Mouse (Mus musculus) heart, postnatal 0 days (tissue): ENCODE data around the gene Slc25a10. TPM values are rescaled to one million over a fixed set of nuclear protein-coding genes. Genes with fewer than 3 reads are reported as not detected.
A peak's percentile ranks its signal among the peaks of the same experiment; 100 is the strongest.

ENCODE experiments used
- ATAC-seq: fragments of 200-750 bp; cut with Nextera tagmentation; 2 replicates; pipeline ENCODE4 v1.8.0; 2017; ENCODE audit warnings: low read depth, moderate number of reproducible peaks, moderate library complexity; ENCODE audit not compliant: insufficient read depth
- DNase-seq: peaks from one replicate; pipeline ENCODE4 v3.0.0-alpha.2; 2016; ENCODE audit warnings: low spot score
- H3K27ac ChIP-seq: fragments of 300-500 bp; sonication (generic); 2 replicates; pipeline ENCODE4 v1.5.1; 2014; ENCODE audit warnings: low read depth, mild to moderate bottlenecking
- H3K27me3 ChIP-seq: fragments of 300-500 bp; sonication (generic); 2 replicates; pipeline ENCODE4 v1.6.1; 2014; ENCODE audit warnings: low read length, mixed read lengths; ENCODE audit not compliant: control insufficient read depth, insufficient read depth
- H3K36me3 ChIP-seq: fragments of 300-500 bp; sonication (generic); replicated peaks from 2 replicates; pipeline ENCODE4 v1.6.1; 2014; ENCODE audit warnings: low read length, mixed read lengths; ENCODE audit not compliant: control insufficient read depth, insufficient read depth
- H3K4me1 ChIP-seq: fragments of 300-500 bp; sonication (generic); 2 replicates; pipeline ENCODE4 v1.6.1; 2014; ENCODE audit warnings: antibody characterized with exemption; ENCODE audit not compliant: control insufficient read depth, insufficient read depth
- H3K4me2 ChIP-seq: fragments of 300-500 bp; sonication (generic); 2 replicates; pipeline ENCODE4 v1.6.1; 2014; ENCODE audit warnings: low read depth, mild to moderate bottlenecking, low read length, moderate library complexity
- H3K4me3 ChIP-seq: fragments of 300-500 bp; sonication (generic); 2 replicates; pipeline ENCODE4 v1.5.1; 2014; ENCODE audit warnings: low read depth, low read length
- H3K9ac ChIP-seq: fragments of 300-500 bp; sonication (generic); replicated peaks from 2 replicates; pipeline ENCODE4 v1.6.1; 2014; ENCODE audit warnings: low read depth, low read length, mixed read lengths
- H3K9me3 ChIP-seq: fragments of 300-500 bp; sonication (generic); replicated peaks from 2 replicates; pipeline ENCODE4 v1.6.1; 2016; ENCODE audit warnings: low read length; ENCODE audit not compliant: control insufficient read depth
- CTCF ChIP-seq: IDR thresholded peaks from 2 replicates; pipeline ENCODE4 v1.5.1; 2016; ENCODE audit warnings: antibody characterized with exemption, control low read depth, low read depth
- EP300 ChIP-seq: IDR thresholded peaks from 2 replicates; pipeline ENCODE4 v1.6.1; 2016; ENCODE audit warnings: antibody characterized with exemption, low read depth
- whole genome bisulfite sequencing: fragments of 180-500 bp; shearing (Covaris S2); extraction: QIAGEN DNeasy Blood & Tissue Kit; methylation state at CpG from one replicate; pipeline ENCODE4 v1.1.7; 2014; 5-methylcytosine and 5-hydroxymethylcytosine counted together
- polyA plus RNA-seq: library from polyadenylated mRNA; unstranded; fragments of >200 nt; fragmentation: Nextera tagmentation; extraction: Ambion mirVana; gene quantifications from 2 replicates; pipeline ENCODE4 v1.2.1, GENCODE M21; 2015
- total RNA-seq: library from RNA; depleted of rRNA; stranded (reverse); fragments of >200 nt; gene quantifications from 2 replicates; pipeline ENCODE4 v1.2.3, GENCODE M21; 2014; ENCODE audit warnings: low replicate concordance

Slc25a10 gene
- total and polyA plus RNA-seq, 2 experiments from 2014 or later = 33.8 to 74.3 TPM

- DNase-seq = peak; percentile 98
- peak; percentile 100 for ATAC-seq
- no peaks in the 10 kb centered on the region for H3K27me3 ChIP-seq
- peak within 1 kb of the TSS; percentile 78 for H3K9ac ChIP-seq
- H3K4me3 ChIP-seq = peak within 1 kb of the TSS; percentile 89
- WGBS = under 1% methylated on average over 53 of the region's 54 CpGs
- H3K36me3 ChIP-seq = peaks cover 48% of the 10 kb centered on the region
- H3K9me3 ChIP-seq = no peaks in the 10 kb centered on the region
- peaks cover 16% of the 10 kb centered on the region for H3K4me1 ChIP-seq
- peak within 1 kb of the TSS; percentile 94 for H3K4me2 ChIP-seq
- no peak for TF ChIP-seq EP300
- TF ChIP-seq CTCF = no peak
- H3K27ac ChIP-seq = peak within 1 kb of the TSS; percentile 46
Measured at GRCm38 (mm10) chr11:120467051-120467735, 24.4 kb upstream of the Slc25a10 start, which contains the start of gene Arl16. Gene Arl16, minus strand, starts transcription at chr11:120467607.

- DNase-seq (no peak), ATAC-seq (no peak)
- peak overlapping the region; percentile 89 for H3K4me3 ChIP-seq
- H3K4me1 ChIP-seq = peaks cover 16% of the 10 kb centered on the region
- H3K27me3 ChIP-seq = no peaks in the 10 kb centered on the region
- TF ChIP-seq EP300 = no peak
- TF ChIP-seq CTCF = no peak
- peak overlapping the region; percentile 46 for H3K27ac ChIP-seq
- H3K4me2 ChIP-seq = peak overlapping the region; percentile 94
- H3K9me3 ChIP-seq = no peaks in the 10 kb centered on the region
- under 1% methylated on average over 33 of the region's 33 CpGs for WGBS
- H3K36me3 ChIP-seq = peaks cover 48% of the 10 kb centered on the region
- peak overlapping the region; percentile 78 for H3K9ac ChIP-seq
Measured at GRCm38 (mm10) chr11:120467736-120468092, 23.9 kb upstream of the Slc25a10 start.

- DNase-seq = no peak
- Histone ChIP-seq H3K9me3 (no peaks in the 10 kb centered on the region), H3K36me3 (peaks cover 76% of the 10 kb centered on the region), H3K4me3 (no peak overlapping the region), H3K4me2 (no peak overlapping the region), H3K27ac (no peak overlapping the region), H3K4me1 (peaks cover 10% of the 10 kb centered on the region), H3K27me3 (no peaks in the 10 kb centered on the region), H3K9ac (no peak overlapping the region)
- ATAC-seq = no peak
- TF ChIP-seq EP300 = no peak
- TF ChIP-seq CTCF = no peak
- WGBS = 96% methylated on average over 6 of the region's 6 CpGs
Measured at GRCm38 (mm10) chr11:120472052-120472451, 19.6 kb upstream of the Slc25a10 start.

GRCm38 (mm10) chr11:120483448-120483934, 8.1 kb upstream of the Slc25a10 start:
- peaks cover 12% of the 10 kb centered on the region for H3K4me1 ChIP-seq
- no peak overlapping the region for H3K9ac ChIP-seq
- H3K4me2 ChIP-seq = no peak overlapping the region; the same call in 1 of the 2 replicates
- H3K27me3 ChIP-seq = no peaks in the 10 kb centered on the region
- ATAC-seq (no peak), DNase-seq (no peak)
- TF ChIP-seq CTCF (no peak), EP300 (no peak)
- H3K9me3 ChIP-seq = no peaks in the 10 kb centered on the region
- 73% methylated on average over 7 of the region's 7 CpGs for WGBS
- peaks cover 72% of the 10 kb centered on the region for H3K36me3 ChIP-seq
- H3K4me3 ChIP-seq = no peak overlapping the region
- peak overlapping the region; percentile 69; the same call in 1 of the 2 replicates for H3K27ac ChIP-seq

- Histone ChIP-seq H3K27me3 (no peaks in the 10 kb centered on the region), H3K36me3 (peaks cover 70% of the 10 kb centered on the region), H3K9me3 (no peaks in the 10 kb centered on the region), H3K9ac (peak within 1 kb of the TSS; percentile 91), H3K27ac (peak within 1 kb of the TSS; percentile 81), H3K4me2 (peak within 1 kb of the TSS; percentile 84), H3K4me3 (peak within 1 kb of the TSS; percentile 97), H3K4me1 (peaks cover 12% of the 10 kb centered on the region)
- ATAC-seq (peak; percentile 95), DNase-seq (peak; percentile 96)
- WGBS = under 1% methylated on average over 60 of the region's 60 CpGs
- TF ChIP-seq EP300 = peak; percentile 88
- 0 out of 2 replicates have a peak, but pooled peaks have one; percentile 0 for TF ChIP-seq CTCF
Measured at GRCm38 (mm10) chr11:120484265-120484981, 7.2 kb upstream of the Slc25a10 start, which contains the start of gene Mrpl12. Gene Mrpl12, plus strand, starts transcription at chr11:120484613.
